Mouse (Mus musculus): ENCODE results near the gene Fam71b.

DNA sequence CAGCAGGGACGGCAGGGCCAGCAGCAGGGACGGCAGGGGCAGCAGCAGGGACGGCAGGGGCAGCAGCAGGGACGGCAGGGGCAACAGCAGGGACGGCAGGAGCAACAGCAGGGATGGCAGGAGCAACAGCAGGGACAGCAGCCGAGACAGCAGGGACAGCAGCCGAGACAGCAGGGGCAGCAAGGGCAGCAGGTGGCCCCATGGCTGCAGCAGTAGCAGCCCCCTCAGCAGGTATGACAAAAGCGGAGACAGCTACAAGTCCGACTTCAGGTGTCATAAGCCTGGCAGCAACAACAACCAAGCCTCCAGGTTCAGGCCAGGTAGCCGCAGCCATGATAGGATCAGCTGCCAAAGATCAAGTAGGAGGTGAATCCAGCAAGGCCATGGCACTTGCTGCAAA is 10.4 kb downstream of the Fam71b start:
- no peak for TF ChIP-seq CTCF (IDR thresholded peaks at IDR 0.05; ENCODE audit: low read depth)
- no peak for TF ChIP-seq EP300 (IDR thresholded peaks at IDR 0.05; ENCODE audit: low read depth)
